Mouse (Mus musculus) embryo, embryonic 11 days (tissue): ENCODE measurements around the gene Retn.

Experiments used
- DNase-seq: peaks from one replicate; pipeline ENCODE4 v3.0.0-alpha.2; 2015

Gene Retn

GRCm38 (mm10) chr8:3655526-3655925 lies at the start of gene Retn:
Gene Retn (plus strand): TSS chr8:3655770.
- DNase-seq, result no peak

DNA sequence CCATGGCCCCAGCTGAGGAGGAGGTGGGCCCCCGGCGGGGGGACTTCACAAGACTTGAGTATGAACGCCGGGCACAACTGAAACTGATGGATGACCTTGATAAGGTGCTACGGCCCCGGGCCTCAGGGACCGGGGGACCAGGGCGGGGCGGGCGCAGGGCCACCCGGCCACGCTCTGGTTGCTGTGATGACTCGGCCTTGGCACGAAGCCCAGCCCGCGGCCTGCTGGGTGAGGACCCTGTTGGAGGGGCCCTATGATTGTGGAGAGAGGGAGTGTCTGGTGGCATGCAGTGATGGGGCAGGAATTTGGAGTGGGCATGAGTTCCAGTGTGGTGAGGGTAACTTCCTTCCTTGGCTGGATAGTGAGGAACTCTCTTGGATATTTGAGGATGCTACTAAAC lies 49.0 kb upstream of the Retn start:
- no peak for DNase-seq

- no peak for DNase-seq
Measured at GRCm38 (mm10) chr8:3607822-3608221, 47.7 kb upstream of the Retn start.

- DNase-seq, result no peak
Measured at GRCm38 (mm10) chr8:3609046-3609815, 46.3 kb upstream of the Retn start.

GRCm38 (mm10) chr8:3609816-3610150 lies 45.8 kb upstream of the Retn start:
- no peak for DNase-seq

GRCm38 (mm10) chr8:3621199-3621970 lies 34.2 kb upstream of the Retn start, which contains the start of the genes Xab2 and Pet100:
Gene Xab2 (minus strand): TSS chr8:3621316.
Gene Pet100 (plus strand): TSS chr8:3621548.
- DNase-seq, result peak; percentile 98

- no peak for DNase-seq
Measured at GRCm38 (mm10) chr8:3622119-3622518, 33.5 kb upstream of the Retn start.

DNA sequence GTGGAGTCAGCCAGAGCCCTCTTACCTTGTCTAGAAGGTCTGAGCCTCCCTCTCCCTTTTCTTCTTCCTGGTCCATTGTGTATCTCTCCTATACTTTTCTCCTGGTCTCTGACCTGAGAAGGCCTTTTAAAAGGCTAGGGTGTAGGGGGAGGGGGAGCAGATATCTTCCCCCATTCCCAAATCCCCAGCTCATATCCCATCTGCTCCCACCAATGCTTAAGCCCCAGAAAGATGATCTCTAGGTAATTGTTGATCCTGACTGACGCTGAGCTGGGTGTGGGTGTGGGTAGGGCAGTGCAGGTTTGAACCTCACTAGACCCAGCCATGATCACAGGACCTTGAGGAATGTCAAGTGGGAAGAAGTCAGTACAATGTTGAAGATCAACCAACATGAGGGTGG lies 30.1 kb upstream of the Retn start, which contains the start of gene Pcp2:
Gene Pcp2 (minus strand): TSS at position 101 of the 400 bp plus-strand sequence.
- DNase-seq, result no peak

- no peak for DNase-seq
Measured at GRCm38 (mm10) chr8:3626971-3627370, 28.6 kb upstream of the Retn start.

GRCm38 (mm10) chr8:3628014-3628413 lies 27.6 kb upstream of the Retn start:
- peak; percentile 42 for DNase-seq

- peak; percentile 79 for DNase-seq
Measured at GRCm38 (mm10) chr8:3630647-3631477, 24.7 kb upstream of the Retn start, which contains the start of gene Stxbp2. Gene Stxbp2 (plus strand): TSS chr8:3630955.

DNA sequence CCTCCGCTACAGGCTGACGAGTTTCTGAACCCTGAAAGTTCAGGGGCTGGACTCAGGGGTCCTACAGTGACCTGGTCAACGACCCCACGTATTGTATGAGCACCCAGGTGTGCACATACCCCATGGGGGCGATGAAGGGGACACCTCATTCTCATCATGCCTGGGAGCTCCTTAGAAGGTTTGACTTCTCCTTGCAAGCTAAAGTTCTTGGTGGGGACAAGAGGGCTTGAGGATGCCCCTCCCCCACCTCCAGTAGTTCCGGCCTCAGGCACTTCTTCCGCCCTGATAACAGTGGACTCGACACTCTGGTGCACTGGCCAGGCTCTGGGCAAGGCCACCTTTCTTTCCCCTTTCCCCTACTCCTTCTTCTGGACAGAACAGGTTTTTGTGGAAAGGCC lies 24.1 kb upstream of the Retn start:
- DNase-seq, result peak; percentile 17

GRCm38 (mm10) chr8:3645804-3646203 lies 9.8 kb upstream of the Retn start:
- peak; percentile 11 for DNase-seq

GRCm38 (mm10) chr8:3646824-3647531 lies 8.6 kb upstream of the Retn start:
- DNase-seq, result no peak

- no peak for DNase-seq
Measured at GRCm38 (mm10) chr8:3647561-3647960, 8.0 kb upstream of the Retn start.

DNA sequence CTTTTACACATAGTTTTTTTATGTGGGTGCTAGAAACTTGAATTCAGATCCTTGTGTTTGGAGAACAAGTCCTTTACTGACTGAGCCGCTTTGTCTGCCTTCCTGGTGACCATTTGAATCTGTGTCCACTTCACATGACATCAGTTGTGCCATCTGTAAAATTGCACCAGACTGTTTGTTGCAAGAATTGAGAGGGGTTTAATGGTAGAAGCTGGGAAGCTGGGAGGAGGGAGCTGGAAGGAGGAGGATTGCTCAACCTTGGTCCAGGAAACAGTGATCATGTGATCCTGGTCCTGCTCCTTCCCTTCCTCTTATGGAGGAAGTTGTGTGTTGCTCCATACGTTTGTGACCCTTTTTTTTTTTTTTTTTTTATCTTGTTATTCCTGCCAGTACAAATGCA lies 7.3 kb upstream of the Retn start:
- no peak for DNase-seq

GRCm38 (mm10) chr8:3648990-3649389 lies 6.6 kb upstream of the Retn start:
- peak; percentile 49 for DNase-seq

DNA sequence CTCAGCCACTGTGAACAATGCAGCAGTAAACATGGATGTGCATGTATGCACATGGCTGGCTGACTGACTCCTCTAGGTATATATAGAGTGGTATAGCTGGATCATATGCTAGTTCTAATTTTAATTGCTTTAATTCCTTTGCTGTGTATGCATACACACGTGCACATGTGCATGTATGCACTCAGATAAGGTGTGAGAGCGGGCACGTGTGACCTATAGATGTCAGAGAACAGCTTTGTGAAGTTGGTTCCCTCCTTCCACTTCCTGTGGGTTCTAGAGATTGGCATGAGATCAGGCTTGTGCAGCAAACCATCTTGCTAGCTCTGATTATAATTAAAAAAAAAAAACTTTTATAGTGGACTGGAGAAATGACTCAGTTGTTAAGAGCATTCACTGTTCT lies 2.7 kb upstream of the Retn start:
- no peak for DNase-seq

GRCm38 (mm10) chr8:3654726-3655508 lies 653 bp upstream of the Retn start:
- no peak for DNase-seq

DNA sequence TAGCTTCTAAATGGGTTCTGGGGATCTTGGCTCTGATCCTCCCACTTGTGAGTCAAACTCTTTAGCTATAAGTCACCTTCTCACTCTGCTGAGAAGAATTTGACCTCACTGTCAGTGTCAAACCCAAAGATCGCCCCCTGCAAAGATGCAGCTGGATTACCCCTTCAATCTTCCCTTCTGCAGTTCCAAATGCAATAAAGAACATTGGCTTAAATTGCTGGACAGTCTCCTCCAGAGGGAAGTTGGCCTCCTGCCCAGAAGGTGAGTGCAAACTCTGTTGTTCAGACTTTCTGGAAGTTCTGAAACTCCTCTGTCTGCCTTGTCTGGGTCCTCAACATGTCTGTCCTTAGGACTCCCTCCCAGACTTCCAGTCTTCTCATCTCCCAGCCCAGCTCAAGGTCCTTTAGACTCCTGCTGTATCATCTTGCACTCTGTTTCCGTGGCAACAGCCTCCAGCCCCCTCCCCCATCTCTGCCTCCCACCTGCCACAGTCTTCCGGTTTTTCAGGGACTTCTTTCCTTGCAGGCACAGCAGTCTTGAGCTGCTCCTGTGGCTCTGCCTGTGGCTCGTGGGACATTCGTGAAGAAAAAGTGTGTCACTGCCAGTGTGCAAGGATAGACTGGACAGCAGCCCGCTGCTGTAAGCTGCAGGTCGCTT lies 1.3 kb downstream of the Retn start:
- peak; percentile 42 for DNase-seq

GRCm38 (mm10) chr8:3660889-3661288 lies 5.3 kb downstream of the Retn start:
- no peak for DNase-seq
